Mouse (Mus musculus) forebrain, embryonic 16.5 days (tissue): ENCODE measurements at regions not wholly inside any gene's neighbourhood (a gene's known extent, or its start where the extent isn't known, plus 50 kb on each side); places are given as distances from the start of the nearest gene placed in this dataset.

Experiments
- ATAC-seq: fragments of 200-750 bp; cut with Nextera tagmentation; 2 replicates; pipeline ENCODE4 v1.8.0; 2017; ENCODE audit warnings: mild to moderate bottlenecking, moderate library complexity
- H3K27ac ChIP-seq: fragments of 300-500 bp; sonication (generic); 2 replicates; pipeline ENCODE4 v1.5.1; 2014; ENCODE audit warnings: low read length, control low read depth
- H3K27me3 ChIP-seq: fragments of 300-500 bp; sonication (generic); replicated peaks from 2 replicates; pipeline ENCODE4 v1.6.1; 2014; ENCODE audit warnings: low read length; ENCODE audit not compliant: control insufficient read depth, insufficient read depth
- H3K36me3 ChIP-seq: fragments of 300-500 bp; sonication (generic); 2 replicates; pipeline ENCODE4 v1.6.1; 2014; ENCODE audit not compliant: control insufficient read depth, insufficient read depth
- H3K4me1 ChIP-seq: fragments of 300-500 bp; sonication (generic); replicated peaks from 2 replicates; pipeline ENCODE4 v1.6.1; 2014; ENCODE audit warnings: low read length; ENCODE audit not compliant: control insufficient read depth, insufficient read depth
- H3K4me2 ChIP-seq: fragments of 300-500 bp; sonication (generic); 2 replicates; pipeline ENCODE4 v1.6.1; 2014; ENCODE audit warnings: mild to moderate bottlenecking, low read length, control low read depth
- H3K4me3 ChIP-seq: fragments of 300-500 bp; sonication (generic); replicated peaks from 2 replicates; pipeline ENCODE4 v1.5.1; 2014; ENCODE audit warnings: mild to moderate bottlenecking, low read length, control low read depth
- H3K9ac ChIP-seq: fragments of 300-500 bp; sonication (generic); replicated peaks from 2 replicates; pipeline ENCODE4 v1.6.1; 2014; ENCODE audit warnings: low read depth, low read length, control low read depth
- H3K9me3 ChIP-seq: fragments of 300-500 bp; sonication (generic); 2 replicates; pipeline ENCODE4 v1.6.1; 2016; ENCODE audit warnings: low read length; ENCODE audit not compliant: control insufficient read depth
- WGBS: fragments of 180-500 bp; shearing (Covaris S2); extraction: QIAGEN DNeasy Blood & Tissue Kit; methylation state at CpG from one replicate; pipeline ENCODE4 v1.1.7; 2014; 5-methylcytosine and 5-hydroxymethylcytosine counted together

DNA sequence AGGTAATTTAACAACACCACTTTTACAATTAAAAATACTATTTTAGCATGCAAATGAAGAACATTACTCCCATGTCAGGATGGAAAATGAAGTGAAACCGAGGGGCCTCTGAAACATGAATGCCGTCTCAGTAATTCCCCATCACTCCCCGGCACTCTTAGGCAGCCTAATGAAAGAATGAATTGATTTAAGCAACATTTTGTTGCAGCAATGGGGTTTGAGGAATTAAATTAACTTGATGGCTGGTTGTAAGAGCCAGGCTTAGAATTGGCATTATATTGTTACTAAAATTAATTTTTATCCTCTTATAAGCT lies 328.2 kb upstream of the Rag2 start:
- Histone ChIP-seq H3K27me3 (no peaks in the 10 kb centered on the region), H3K36me3 (no peaks in the 10 kb centered on the region), H3K4me1 (peaks cover 10% of the 10 kb centered on the region), H3K9ac (no peak overlapping the region), H3K4me2 (peak overlapping the region; percentile 28; the same call in 1 of the 2 replicates), H3K27ac (peak overlapping the region; percentile 70), H3K4me3 (no peak overlapping the region), H3K9me3 (no peaks in the 10 kb centered on the region)
- 6% methylated on average over 3 of the region's 3 CpGs for WGBS
- ATAC-seq: peak; percentile 69

DNA sequence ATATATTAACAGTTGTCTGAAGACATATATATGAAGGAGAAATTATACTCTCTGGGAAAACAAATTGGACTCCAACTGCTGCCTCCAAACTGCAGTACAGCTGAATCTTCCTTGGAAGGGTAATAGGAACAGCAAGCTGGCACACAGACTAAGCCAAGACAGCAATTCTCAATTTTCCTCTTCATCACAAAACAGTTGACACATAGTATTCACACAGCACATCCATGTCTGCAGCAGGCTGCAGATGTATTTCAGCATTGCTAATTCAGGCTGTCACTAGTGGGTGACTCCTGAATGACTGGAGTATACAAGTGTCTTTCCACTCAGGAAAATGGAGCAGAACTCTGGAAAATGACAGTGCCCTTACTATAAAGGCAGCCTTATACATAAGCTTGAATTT lies 327.7 kb upstream of the Rag2 start:
- Histone ChIP-seq H3K36me3 (no peaks in the 10 kb centered on the region), H3K4me2 (no peak overlapping the region), H3K9ac (no peak overlapping the region), H3K4me3 (no peak overlapping the region), H3K9me3 (no peaks in the 10 kb centered on the region), H3K27me3 (no peaks in the 10 kb centered on the region), H3K4me1 (peaks cover 10% of the 10 kb centered on the region), H3K27ac (peak overlapping the region; percentile 31)
- ATAC-seq: peak; percentile 89

DNA sequence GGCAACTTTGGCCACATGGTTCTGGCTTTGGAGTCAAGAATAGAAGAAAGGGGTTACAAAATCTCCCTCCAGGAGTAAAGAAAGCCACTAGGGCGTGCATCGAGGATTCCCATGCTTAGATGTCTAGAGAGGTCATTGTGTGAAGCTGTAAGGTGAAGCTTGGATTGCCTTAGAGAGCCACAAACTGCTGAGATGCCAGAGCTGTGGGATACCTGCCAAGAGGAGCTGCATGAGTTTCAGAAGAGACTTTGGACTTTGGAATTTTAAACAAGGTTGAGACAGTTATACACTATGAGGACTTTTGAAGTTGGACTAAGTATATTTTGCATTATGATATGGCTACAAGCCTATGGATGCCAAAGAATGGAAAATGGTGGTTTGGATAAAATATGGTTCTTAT lies 325.4 kb upstream of the Rag2 start:
- no peak overlapping the region for H3K4me2 ChIP-seq
- H3K4me3 ChIP-seq: no peak overlapping the region
- no peaks in the 10 kb centered on the region for H3K9me3 ChIP-seq
- H3K27me3 ChIP-seq: no peaks in the 10 kb centered on the region
- no peak for ATAC-seq
- H3K4me1 ChIP-seq: peaks cover 10% of the 10 kb centered on the region
- H3K36me3 ChIP-seq: no peaks in the 10 kb centered on the region
- no peak overlapping the region for H3K9ac ChIP-seq
- no peak overlapping the region for H3K27ac ChIP-seq
- WGBS: 88% methylated on average over 2 of the region's 2 CpGs

DNA sequence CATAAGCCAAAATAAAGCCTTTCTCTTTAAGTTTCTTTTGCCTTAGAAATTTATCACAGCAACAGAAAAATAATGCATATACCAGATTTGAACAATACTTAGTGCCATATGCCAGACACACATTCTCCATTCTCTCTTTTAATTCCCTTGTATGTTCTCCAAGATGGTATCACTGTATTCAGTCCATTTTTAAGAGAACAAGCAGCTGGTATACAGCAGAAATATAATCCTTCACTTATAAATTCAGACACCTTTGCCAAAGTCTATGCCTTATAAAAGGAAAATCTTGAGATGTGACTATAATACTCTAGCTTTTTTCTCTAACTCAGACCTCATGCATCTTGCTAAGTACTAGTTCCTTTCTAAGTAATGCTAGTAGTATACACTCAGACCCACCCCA lies 324.4 kb upstream of the Rag2 start:
- H3K9me3 ChIP-seq: no peaks in the 10 kb centered on the region
- no peaks in the 10 kb centered on the region for H3K27me3 ChIP-seq
- no peak overlapping the region for H3K4me3 ChIP-seq
- no peaks in the 10 kb centered on the region for H3K36me3 ChIP-seq
- H3K9ac ChIP-seq: no peak overlapping the region
- H3K4me1 ChIP-seq: peaks cover 10% of the 10 kb centered on the region
- no peak for ATAC-seq
- no peak overlapping the region for H3K27ac ChIP-seq
- H3K4me2 ChIP-seq: no peak overlapping the region

DNA sequence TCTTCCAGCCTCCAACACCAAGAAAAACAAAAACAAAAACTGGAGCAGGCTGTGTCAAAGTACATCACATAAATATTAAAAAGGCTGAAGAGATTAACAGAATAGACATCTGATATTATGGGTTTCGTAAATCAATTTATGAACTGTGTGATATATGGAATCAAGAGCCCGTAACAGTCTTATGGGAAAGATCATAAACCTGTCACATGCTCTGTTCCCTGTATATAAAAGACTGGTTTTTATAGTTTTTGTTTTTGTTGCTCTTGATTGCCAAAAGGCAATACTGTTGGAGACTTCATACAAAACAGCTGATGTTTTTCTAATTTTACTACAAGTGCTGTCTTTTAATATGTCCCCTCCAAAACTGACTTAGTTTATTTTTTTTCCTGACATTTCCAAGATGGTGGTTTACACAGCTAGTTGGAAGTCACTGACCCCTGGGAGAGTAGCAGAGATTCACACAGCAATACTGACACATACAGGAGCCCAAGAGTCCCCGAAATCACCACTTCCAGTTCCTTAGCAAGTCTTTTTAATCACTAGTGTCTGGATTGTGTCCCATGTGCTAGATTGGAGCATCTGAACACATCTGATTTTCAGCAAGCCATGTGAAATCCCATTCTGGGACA lies 303.1 kb upstream of the Rag2 start:
- ATAC-seq: no peak
- H3K27ac ChIP-seq: no peak overlapping the region
- no peak overlapping the region for H3K4me3 ChIP-seq
- H3K4me1 ChIP-seq: no peaks in the 10 kb centered on the region
- H3K4me2 ChIP-seq: no peak overlapping the region
- no peaks in the 10 kb centered on the region for H3K36me3 ChIP-seq
- no peak overlapping the region for H3K9ac ChIP-seq
- no peaks in the 10 kb centered on the region for H3K9me3 ChIP-seq
- H3K27me3 ChIP-seq: no peaks in the 10 kb centered on the region
- 88% methylated on average over 3 of the region's 3 CpGs for WGBS

DNA sequence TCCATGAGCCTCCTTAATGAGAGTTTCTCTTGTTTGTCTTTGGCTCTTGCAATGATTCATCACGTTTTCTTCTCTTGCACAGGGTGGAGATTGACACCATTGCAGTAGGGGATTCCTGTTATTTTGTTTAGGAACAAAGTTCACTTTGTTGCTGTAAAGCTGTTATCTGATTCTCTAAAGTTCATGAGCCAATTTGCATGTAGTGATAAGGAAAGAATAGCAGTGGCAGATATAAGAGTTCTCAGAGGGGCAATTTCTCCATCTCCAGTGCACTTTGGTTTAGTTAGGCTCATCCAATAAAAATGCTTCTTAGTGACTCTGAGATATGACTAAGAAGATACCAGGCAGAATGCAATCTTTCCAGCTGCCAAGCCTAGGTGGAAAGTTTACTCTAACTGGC lies 267.8 kb upstream of the Rag2 start:
- no peak overlapping the region for H3K4me2 ChIP-seq
- H3K4me1 ChIP-seq: no peaks in the 10 kb centered on the region
- H3K9ac ChIP-seq: no peak overlapping the region
- WGBS: 36% methylated on average over 1 of the region's 1 CpGs
- no peak overlapping the region for H3K4me3 ChIP-seq
- no peak overlapping the region for H3K27ac ChIP-seq
- no peaks in the 10 kb centered on the region for H3K36me3 ChIP-seq
- no peaks in the 10 kb centered on the region for H3K9me3 ChIP-seq
- H3K27me3 ChIP-seq: no peaks in the 10 kb centered on the region
- no peak for ATAC-seq

DNA sequence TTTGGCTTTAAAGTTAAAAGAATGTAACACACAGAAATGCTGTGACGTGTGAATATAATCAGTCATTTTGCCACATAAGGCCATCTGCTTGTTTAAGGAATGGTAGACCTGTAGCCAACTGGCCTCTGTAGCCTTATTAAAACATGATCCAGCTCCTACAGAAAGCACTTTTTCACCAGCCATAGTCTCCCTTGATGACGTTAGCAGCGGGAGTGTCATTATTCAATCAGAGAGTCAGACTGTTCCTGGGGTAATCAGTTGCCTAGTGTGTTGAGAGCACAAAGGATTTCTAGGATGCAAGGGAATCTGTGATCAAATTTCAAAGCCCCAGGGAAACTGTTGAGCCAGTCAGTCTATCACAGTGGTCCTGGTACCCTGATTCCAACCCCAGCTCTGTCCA lies 260.3 kb upstream of the Rag2 start:
- WGBS: 27% methylated on average over 3 of the region's 3 CpGs
- ATAC-seq: peak; percentile 49; the same call in 1 of the 2 replicates
- no peaks in the 10 kb centered on the region for H3K9me3 ChIP-seq
- H3K4me1 ChIP-seq: no peaks in the 10 kb centered on the region
- no peak overlapping the region for H3K9ac ChIP-seq
- no peak overlapping the region for H3K4me2 ChIP-seq
- no peak overlapping the region for H3K4me3 ChIP-seq
- H3K27me3 ChIP-seq: no peaks in the 10 kb centered on the region
- H3K36me3 ChIP-seq: no peaks in the 10 kb centered on the region
- H3K27ac ChIP-seq: no peak overlapping the region

DNA sequence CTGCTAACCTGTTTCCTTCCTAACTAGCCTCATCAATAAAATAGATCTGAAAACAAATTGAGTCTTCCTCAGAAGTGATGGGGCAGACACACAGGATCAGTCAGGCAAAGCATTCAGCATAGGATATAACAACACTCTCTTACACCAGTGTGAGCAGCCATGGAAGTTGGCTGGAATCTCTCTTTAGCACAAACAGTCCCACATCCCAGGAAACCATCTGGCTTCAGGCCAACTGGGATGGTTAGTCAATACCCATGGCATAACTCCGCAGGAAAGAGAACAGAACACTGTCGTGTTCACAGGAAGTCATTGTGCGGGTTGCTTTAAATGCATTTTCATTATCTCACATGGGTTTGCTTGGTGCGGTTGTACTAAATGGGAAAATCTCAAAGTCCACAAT lies 256.2 kb upstream of the Rag2 start:
- ATAC-seq: no peak
- Histone ChIP-seq H3K9me3 (no peaks in the 10 kb centered on the region), H3K27ac (no peak overlapping the region), H3K27me3 (no peaks in the 10 kb centered on the region), H3K4me1 (no peaks in the 10 kb centered on the region), H3K4me2 (no peak overlapping the region), H3K4me3 (no peak overlapping the region), H3K9ac (no peak overlapping the region), H3K36me3 (no peaks in the 10 kb centered on the region)
- WGBS: 60% methylated on average over 4 of the region's 4 CpGs

DNA sequence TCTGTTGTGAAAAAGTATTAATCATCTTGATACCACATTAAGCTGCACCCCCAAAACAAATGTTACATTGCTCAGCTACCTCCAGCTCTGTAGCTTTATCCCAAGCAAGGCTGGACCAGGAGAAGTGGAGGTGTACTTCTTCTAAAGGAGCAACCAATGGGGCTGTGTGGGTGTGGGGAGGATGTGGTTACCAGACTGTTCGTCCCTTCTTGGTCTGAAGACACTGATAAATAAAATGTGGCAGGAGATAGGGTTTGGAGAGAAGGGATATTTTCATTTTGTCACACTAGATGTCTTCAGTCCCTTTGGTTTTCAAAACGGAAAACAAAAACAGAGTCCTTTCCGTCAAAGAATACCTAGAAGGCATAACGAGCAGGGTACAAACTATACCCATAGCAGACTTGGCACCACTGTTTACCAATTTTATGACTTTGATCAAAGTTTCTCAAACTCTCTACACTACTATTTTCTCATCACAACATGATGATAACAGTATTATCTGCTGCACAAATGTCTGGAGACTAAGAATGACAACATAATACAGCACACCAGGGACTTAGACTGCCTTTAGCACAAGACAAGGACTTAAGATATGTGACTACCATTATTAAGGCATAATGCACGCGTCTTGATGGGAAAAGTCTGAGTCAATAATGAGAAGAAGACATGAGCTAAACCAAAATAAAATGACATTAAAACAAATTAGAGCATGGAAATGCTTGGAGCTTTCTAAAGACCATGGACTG lies 253.4 kb upstream of the Rag2 start:
- ATAC-seq: no peak
- Histone ChIP-seq H3K4me2 (no peak overlapping the region), H3K27ac (no peak overlapping the region), H3K4me1 (no peaks in the 10 kb centered on the region), H3K36me3 (no peaks in the 10 kb centered on the region), H3K4me3 (no peak overlapping the region), H3K9me3 (no peaks in the 10 kb centered on the region), H3K9ac (no peak overlapping the region), H3K27me3 (no peaks in the 10 kb centered on the region)
- 84% methylated on average over 6 of the region's 6 CpGs for WGBS
